Mouse (Mus musculus): ENCODE data around the gene Prrg3.

Prrg3 gene

GRCm38 (mm10) chrX:72022241-72022640 lies 59.8 kb downstream of the Prrg3 start:
- Histone ChIP-seq H3K36me3 (ENCODE audit: insufficient read depth, low read length) (no peaks in the 10 kb centered on the region), H3K4me3 (replicated peaks; ENCODE audit: low read length) (no peak overlapping the region), H3K9me3 (ENCODE audit: low read length) (peaks cover 4% of the 10 kb centered on the region; the same call in 1 of the 2 replicates), H3K4me1 (replicated peaks; ENCODE audit: low read depth, low read length) (no peaks in the 10 kb centered on the region), H3K27me3 (ENCODE audit: insufficient read depth, low read length) (no peaks in the 10 kb centered on the region)
- no peak for TF ChIP-seq POU5F1 (IDR thresholded peaks at IDR 0.05; ENCODE audit: borderline replicate concordance, low read length)
- no peak for TF ChIP-seq NANOG (IDR thresholded peaks at IDR 0.05; ENCODE audit: borderline replicate concordance, low read length)
- no peak for TF ChIP-seq CTCF (conservative IDR thresholded peaks at IDR 0.05; ENCODE audit: low read length)

Data from E14TG2a.4 (cell line).